Mouse (Mus musculus) kidney, postnatal 4 days (tissue): ENCODE results near the gene Il17rd.

Experiments used
- DNase-seq, 2 experiments: peaks; one replicate each; pipeline ENCODE4 v3.0.0; 2021; ENCODE audit warnings: mixed read lengths in 2 of 2

Gene Il17rd

GRCm38 (mm10) chr14:27149401-27149800 is 110.7 kb downstream of the Il17rd start:
- no peak for DNase-seq

DNA sequence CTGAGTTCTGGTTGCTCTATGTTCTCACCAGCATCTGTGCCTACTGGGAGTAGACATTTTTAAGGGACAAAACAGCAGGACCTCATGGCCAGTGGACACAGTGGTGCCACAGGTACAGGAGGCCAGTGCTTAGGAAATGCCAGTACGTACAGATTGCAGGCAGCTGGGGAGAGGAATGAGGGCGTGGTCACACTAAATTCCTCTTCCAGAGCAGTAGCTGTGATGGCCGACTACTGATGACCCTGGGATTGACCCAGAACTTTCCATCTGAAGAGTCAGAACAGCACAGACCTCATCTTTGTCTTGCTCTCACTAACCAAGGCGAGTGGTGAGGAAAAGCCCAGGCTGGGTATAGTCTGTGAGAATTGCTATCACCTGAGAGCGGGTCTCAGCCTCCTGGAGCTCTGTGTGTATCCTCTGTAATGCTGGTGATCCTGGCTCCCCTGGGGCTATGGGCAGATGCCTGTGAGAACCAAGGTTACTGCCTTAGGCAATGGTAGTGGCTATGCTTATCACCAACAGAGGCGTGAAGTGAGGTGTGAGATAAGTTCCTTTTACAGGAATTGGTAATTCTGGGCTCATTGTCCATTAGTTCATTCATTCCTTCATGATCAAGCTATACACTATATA is 111.4 kb downstream of the Il17rd start:
- DNase-seq = peak in 1 of 2 experiments; percentile 14

- peak in 1 of 2 experiments; percentile 40 for DNase-seq
These were observed 112.7 kb downstream of the Il17rd start for GRCm38 (mm10) chr14:27151432-27151831.

- DNase-seq = no peak
These were observed 116.3 kb downstream of the Il17rd start for GRCm38 (mm10) chr14:27155088-27155487.

GRCm38 (mm10) chr14:27156032-27156431 is 117.3 kb downstream of the Il17rd start:
- no peak for DNase-seq
